Comparison of ENCODE assay signal across 8 mouse cellular contexts in genomic region chr8:61927777-61928494, GRCm38 (mm10). TPM values are rescaled to one million over a fixed set of nuclear protein-coding genes. Genes with fewer than 3 reads are reported as not detected.
DNase-seq lines count a peak whose midpoint lies in the region; ATAC-seq and TF ChIP-seq lines count a peak whose summit lies in the region.

TSS of gene Ddx60 (plus strand) at chr8:61928087.

- no peaks in the 10 kb centered on the region for H3K27me3 ChIP-seq in cerebellum, adult 2 months (ENCODE audit: control insufficient read depth, insufficient read depth, low read length)
- H3K27me3 ChIP-seq in hindbrain, embryonic 11.5 days (ENCODE audit: control insufficient read depth, insufficient read depth, low read length): no peaks in the 10 kb centered on the region
- no peaks in the 10 kb centered on the region for H3K27me3 ChIP-seq in lung, embryonic 16.5 days (ENCODE audit: control insufficient read depth, insufficient read depth, low read depth, low read length)

- H3K36me3 ChIP-seq in hindbrain, embryonic 11.5 days (ENCODE audit: control insufficient read depth, insufficient read depth, low read length): no peaks in the 10 kb centered on the region
- no peaks in the 10 kb centered on the region for H3K36me3 ChIP-seq in lung, embryonic 16.5 days (ENCODE audit: control insufficient read depth, insufficient read depth, low read length)

- 6% methylated on average over 22 of the region's 22 CpGs for WGBS in cerebellum, adult 2 months
- WGBS in hindbrain, embryonic 11.5 days: 21% methylated on average over 22 of the region's 22 CpGs
- 6% methylated on average over 22 of the region's 22 CpGs for WGBS in lung, embryonic 16.5 days

- no peaks in the 10 kb centered on the region for H3K9me3 ChIP-seq in hindbrain, embryonic 11.5 days (ENCODE audit: control insufficient read depth, low read length)
- no peaks in the 10 kb centered on the region for H3K9me3 ChIP-seq in lung, embryonic 16.5 days (ENCODE audit: control insufficient read depth, low read length)

- H3K4me2 ChIP-seq in hindbrain, embryonic 11.5 days (replicated peaks; ENCODE audit: low read depth, low read length): peak within 1 kb of the TSS; percentile 67
- peak within 1 kb of the TSS; percentile 86 for H3K4me2 ChIP-seq in lung, embryonic 16.5 days (ENCODE audit: low read depth, low read length)

- no peak for TF ChIP-seq POLR2A in cerebellum, adult 2 months (IDR thresholded peaks at IDR 0.05; ENCODE audit: borderline replicate concordance, insufficient read depth, low read length)

- no peak within 1 kb of the TSS for H3K27ac ChIP-seq in cerebellum, adult 2 months (ENCODE audit: insufficient read depth, low read length)
- H3K27ac ChIP-seq in hindbrain, embryonic 11.5 days (ENCODE audit: low read depth, low read length): no peak within 1 kb of the TSS
- no peak within 1 kb of the TSS for H3K27ac ChIP-seq in lung, embryonic 16.5 days (ENCODE audit: low read length)

- ATAC-seq in hindbrain, embryonic 11.5 days (ENCODE audit: low FRiP score): no peak
- ATAC-seq in lung, embryonic 16.5 days (ENCODE audit: low read depth): peak; percentile 80

- H3K4me1 ChIP-seq in cerebellum, adult 2 months (ENCODE audit: control insufficient read depth, insufficient read depth, low read length): no peaks in the 10 kb centered on the region
- no peaks in the 10 kb centered on the region for H3K4me1 ChIP-seq in hindbrain, embryonic 11.5 days (replicated peaks; ENCODE audit: control insufficient read depth, insufficient read depth, low read length)
- H3K4me1 ChIP-seq in lung, embryonic 16.5 days (replicated peaks; ENCODE audit: control insufficient read depth, insufficient read depth, low read length): no peaks in the 10 kb centered on the region

- peak; percentile 89 for DNase-seq in Muller cell, postnatal 12 days (ENCODE audit: inconsistent ontology term)
- DNase-seq in cerebellum, adult 2 months: peak; percentile 46 to 48
- DNase-seq in frontal cortex, postnatal 10 days (ENCODE audit: low spot score in 2 of 2): peak; percentile 7 to 53
- DNase-seq in hindbrain, embryonic 11.5 days (ENCODE audit: low spot score): peak; percentile 41
- DNase-seq in layer of hippocampus, postnatal 10 days (ENCODE audit: low spot score in 2 of 2): peak; percentile 56 to 61
- peak; percentile 42 for DNase-seq in ovary, postnatal 10 days (ENCODE audit: low spot score)
- peak; percentile 4 to 20 for DNase-seq in thymus, postnatal 10 days (ENCODE audit: low spot score in 2 of 2)

- TF ChIP-seq CTCF in cerebellum, adult 2 months (IDR thresholded peaks at IDR 0.05; ENCODE audit: borderline replicate concordance, insufficient read depth, low read depth, low read length): no peak

- H3K4me3 ChIP-seq in cerebellum, adult 2 months (replicated peaks; ENCODE audit: insufficient read depth, low read depth, low read length): peak within 1 kb of the TSS; percentile 53
- peak within 1 kb of the TSS; percentile 30 for H3K4me3 ChIP-seq in hindbrain, embryonic 11.5 days (ENCODE audit: low read depth, low read length)
- peak within 1 kb of the TSS; percentile 54 for H3K4me3 ChIP-seq in lung, embryonic 16.5 days (ENCODE audit: low read length)

- peak within 1 kb of the TSS; percentile 40; the same call in 1 of the 2 replicates for H3K9ac ChIP-seq in hindbrain, embryonic 11.5 days (ENCODE audit: low read depth, low read length)
- peak within 1 kb of the TSS; percentile 74 for H3K9ac ChIP-seq in lung, embryonic 16.5 days (ENCODE audit: low read length)

RNA-seq across cellular contexts. Expression of gene Ddx60, which starts in this region (rescaled TPM):
- polyA plus RNA-seq in cerebellum, adult 2 months (2012; rRNA removed): 0.20 and 0.29 TPM in 2 replicates
- polyA plus RNA-seq in hindbrain, embryonic 11.5 days (2014; fragmentation: Nextera tagmentation; extraction: Ambion mirVana): 0.25 and 0.73 TPM in 2 replicates
- under 1 TPM; 0.38 to 0.55 TPM for total RNA-seq in layer of hippocampus, postnatal 10 days (2021)
- 0.53 and 0.55 TPM in 2 replicates for polyA plus RNA-seq in lung, embryonic 16.5 days (2015; fragmentation: Nextera tagmentation; extraction: Ambion mirVana)

Comparison
In these comparisons a context has a peak if more than half of its experiments do, and no peak if none do; other contexts are left out.
1. Peak in DNase-seq and H3K4me3 ChIP-seq in cerebellum, adult 2 months; RNA of the gene not detected or under 1 TPM.
2. Peak in DNase-seq, H3K4me3 ChIP-seq, H3K9ac ChIP-seq and H3K4me2 ChIP-seq in hindbrain, embryonic 11.5 days; RNA of the gene not detected or under 1 TPM.
3. Peak in DNase-seq in layer of hippocampus, postnatal 10 days; RNA of the gene not detected or under 1 TPM.
4. Peak in ATAC-seq, H3K4me3 ChIP-seq, H3K9ac ChIP-seq and H3K4me2 ChIP-seq in lung, embryonic 16.5 days; RNA of the gene not detected or under 1 TPM.
5. DNase-seq: peak in every context shown above with its lines; median percentile 89 in Muller cell, postnatal 12 days; 58 in layer of hippocampus, postnatal 10 days; 47 in cerebellum, adult 2 months; 42 in ovary, postnatal 10 days; 41 in hindbrain, embryonic 11.5 days; 30 in frontal cortex, postnatal 10 days; 12 in thymus, postnatal 10 days.